Mouse (Mus musculus) midbrain, embryonic 14.5 days (tissue): ENCODE measurements around the gene Skil. TPM values are rescaled to one million over a fixed set of nuclear protein-coding genes. Genes with fewer than 3 reads are reported as not detected.

Experiments
- ATAC-seq: fragments of 200-750 bp; cut with Nextera tagmentation; 2 replicates; pipeline ENCODE4 v1.8.0; 2017; ENCODE audit warnings: moderate number of reproducible peaks, moderate library complexity; ENCODE audit not compliant: low FRiP score, low TSS enrichment
- DNase-seq: peaks from one replicate; pipeline ENCODE4 v3.0.0-alpha.2; 2015
- H3K27ac ChIP-seq: fragments of 300-500 bp; sonication (generic); replicated peaks from 2 replicates; pipeline ENCODE4 v1.5.1; 2014; ENCODE audit warnings: mild to moderate bottlenecking, low read depth, low read length, moderate library complexity
- H3K27me3 ChIP-seq: fragments of 300-500 bp; sonication (generic); 2 replicates; pipeline ENCODE4 v1.6.1; 2014; ENCODE audit warnings: low read length, control low read depth, mixed read lengths; ENCODE audit not compliant: control insufficient read depth, insufficient read depth
- H3K36me3 ChIP-seq: fragments of 300-500 bp; sonication (generic); 2 replicates; pipeline ENCODE4 v1.6.1; 2014; ENCODE audit warnings: low read length, control low read depth; ENCODE audit not compliant: control insufficient read depth, insufficient read depth
- H3K4me1 ChIP-seq: fragments of 300-500 bp; sonication (generic); 2 replicates; pipeline ENCODE4 v1.6.1; 2014; ENCODE audit warnings: mild to moderate bottlenecking, antibody characterized with exemption, low read length, control low read depth; ENCODE audit not compliant: control insufficient read depth, insufficient read depth
- H3K4me2 ChIP-seq: fragments of 300-500 bp; sonication (generic); 2 replicates; pipeline ENCODE4 v1.6.1; 2014; ENCODE audit warnings: mild to moderate bottlenecking, low read length, moderate library complexity
- H3K4me3 ChIP-seq: fragments of 300-500 bp; sonication (generic); replicated peaks from 2 replicates; pipeline ENCODE4 v1.5.1; 2014; ENCODE audit warnings: low read depth, low read length
- H3K9ac ChIP-seq: fragments of 300-500 bp; sonication (generic); replicated peaks from 2 replicates; pipeline ENCODE4 v1.6.1; 2014; ENCODE audit warnings: mild to moderate bottlenecking, low read length, moderate library complexity
- H3K9me3 ChIP-seq: fragments of 300-500 bp; sonication (generic); 2 replicates; pipeline ENCODE4 v1.6.1; 2016; ENCODE audit warnings: low read length, control low read depth, mixed read lengths; ENCODE audit not compliant: control insufficient read depth
- WGBS: fragments of 180-500 bp; shearing (Covaris S2); extraction: QIAGEN DNeasy Blood & Tissue Kit; methylation state at CpG from one replicate; pipeline ENCODE4 v1.1.7; 2014; 5-methylcytosine and 5-hydroxymethylcytosine counted together
- polyA plus RNA-seq: library from polyadenylated mRNA; unstranded; fragments of >200 nt; fragmentation: Nextera tagmentation; extraction: Ambion mirVana; gene quantifications from 2 replicates; pipeline ENCODE4 v1.2.1, GENCODE M21; 2014

Gene Skil
- polyA plus RNA-seq, 1 experiment from 2014 or later = 42.4 TPM

GRCm38 (mm10) chr3:31093196-31093595 lies 1.7 kb upstream of the Skil start:
- Histone ChIP-seq H3K9me3 (no peaks in the 10 kb centered on the region), H3K4me2 (peak overlapping the region; percentile 86), H3K4me3 (peak overlapping the region; percentile 97), H3K9ac (peak overlapping the region; percentile 89; the same call in 1 of the 2 replicates), H3K27ac (peak overlapping the region; percentile 100), H3K27me3 (no peaks in the 10 kb centered on the region), H3K36me3 (0 out of 2 replicates have a peak, but pooled peaks cover 5% of the 10 kb centered on the region), H3K4me1 (peaks cover 27% of the 10 kb centered on the region)
- ATAC-seq (peak; percentile 31), DNase-seq (peak; percentile 85)
- WGBS = 1% methylated on average over 13 of the region's 13 CpGs

- WGBS = under 1% methylated on average over 46 of the region's 58 CpGs
- Histone ChIP-seq H3K36me3 (0 out of 2 replicates have a peak, but pooled peaks cover 8% of the 10 kb centered on the region), H3K4me2 (peak overlapping the region; percentile 86), H3K9ac (peak overlapping the region; percentile 89), H3K9me3 (no peaks in the 10 kb centered on the region), H3K4me3 (peak overlapping the region; percentile 97), H3K4me1 (peaks cover 32% of the 10 kb centered on the region), H3K27ac (peak overlapping the region; percentile 100), H3K27me3 (no peaks in the 10 kb centered on the region)
- ATAC-seq (peak; percentile 34), DNase-seq (peak; percentile 82)
Measured at GRCm38 (mm10) chr3:31093627-31094351, 1.1 kb upstream of the Skil start.

DNA sequence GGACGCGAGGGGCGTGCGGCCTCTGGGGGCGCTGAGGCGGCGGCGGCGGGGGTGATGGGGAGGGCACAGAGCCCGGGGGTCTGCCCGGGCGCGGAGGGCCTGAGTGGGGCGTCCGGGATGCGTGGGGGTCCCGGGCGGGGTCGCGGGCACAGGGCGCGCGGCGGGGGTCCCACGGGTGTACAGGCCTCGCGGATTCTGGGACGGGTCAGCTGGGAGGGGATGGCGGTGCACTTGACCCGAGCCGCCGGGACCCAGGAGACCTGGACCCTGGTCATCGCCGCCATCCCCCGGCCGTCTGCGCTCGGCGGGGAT lies 277 bp downstream of the Skil start:
- DNase-seq = no peak

GRCm38 (mm10) chr3:31095491-31096154 lies 765 bp downstream of the Skil start:
- Histone ChIP-seq H3K9ac (peak overlapping the region; percentile 89), H3K4me3 (peak overlapping the region; percentile 97), H3K27ac (peak overlapping the region; percentile 100), H3K4me2 (peak overlapping the region; percentile 86), H3K27me3 (no peaks in the 10 kb centered on the region), H3K9me3 (no peaks in the 10 kb centered on the region), H3K4me1 (peaks cover 45% of the 10 kb centered on the region), H3K36me3 (0 out of 2 replicates have a peak, but pooled peaks cover 8% of the 10 kb centered on the region)
- WGBS = under 1% methylated on average over 33 of the region's 33 CpGs
- DNase-seq (peak; percentile 73), ATAC-seq (no peak; the same call in none of the 2 replicates)

More for the DNA sequence above, 277 bp downstream of the Skil start:
- WGBS = under 1% methylated on average over 36 of the region's 39 CpGs
- H3K9me3 ChIP-seq = no peaks in the 10 kb centered on the region
- peak overlapping the region; percentile 100 for H3K27ac ChIP-seq
- H3K9ac ChIP-seq = peak overlapping the region; percentile 89
- 0 out of 2 replicates have a peak, but pooled peaks cover 8% of the 10 kb centered on the region for H3K36me3 ChIP-seq
- no peaks in the 10 kb centered on the region for H3K27me3 ChIP-seq
- H3K4me3 ChIP-seq = peak overlapping the region; percentile 97
- ATAC-seq = peak; percentile 10; the same call in 1 of the 2 replicates
- peaks cover 42% of the 10 kb centered on the region for H3K4me1 ChIP-seq
- peak overlapping the region; percentile 86 for H3K4me2 ChIP-seq

GRCm38 (mm10) chr3:31096155-31097101 lies 1.6 kb downstream of the Skil start:
- Histone ChIP-seq H3K4me2 (peak overlapping the region; percentile 86), H3K9me3 (no peaks in the 10 kb centered on the region), H3K36me3 (0 out of 2 replicates have a peak, but pooled peaks cover 8% of the 10 kb centered on the region), H3K4me3 (peak overlapping the region; percentile 97), H3K9ac (peak overlapping the region; percentile 89), H3K4me1 (peaks cover 45% of the 10 kb centered on the region), H3K27ac (peak overlapping the region; percentile 100), H3K27me3 (no peaks in the 10 kb centered on the region)
- ATAC-seq (no peak), DNase-seq (no peak)
- WGBS = 35% methylated on average over 10 of the region's 10 CpGs

GRCm38 (mm10) chr3:31097102-31097720 lies 2.4 kb downstream of the Skil start:
- Histone ChIP-seq H3K27me3 (no peaks in the 10 kb centered on the region), H3K9me3 (no peaks in the 10 kb centered on the region), H3K27ac (no peak overlapping the region), H3K4me3 (no peak overlapping the region), H3K9ac (no peak overlapping the region), H3K4me2 (peak overlapping the region; percentile 86), H3K36me3 (0 out of 2 replicates have a peak, but pooled peaks cover 8% of the 10 kb centered on the region), H3K4me1 (peaks cover 45% of the 10 kb centered on the region)
- WGBS = 80% methylated on average over 13 of the region's 13 CpGs
- ATAC-seq (no peak), DNase-seq (no peak)

GRCm38 (mm10) chr3:31097976-31098375 lies 3.1 kb downstream of the Skil start:
- Histone ChIP-seq H3K9ac (no peak overlapping the region), H3K27me3 (no peaks in the 10 kb centered on the region), H3K36me3 (0 out of 2 replicates have a peak, but pooled peaks cover 8% of the 10 kb centered on the region), H3K4me3 (no peak overlapping the region), H3K27ac (no peak overlapping the region), H3K4me1 (peaks cover 40% of the 10 kb centered on the region), H3K9me3 (no peaks in the 10 kb centered on the region), H3K4me2 (peak overlapping the region; percentile 86)
- DNase-seq (no peak), ATAC-seq (no peak)
- 66% methylated on average over 11 of the region's 11 CpGs for WGBS

GRCm38 (mm10) chr3:31098556-31098955 lies 3.7 kb downstream of the Skil start:
- Histone ChIP-seq H3K4me3 (no peak overlapping the region), H3K9ac (no peak overlapping the region), H3K9me3 (no peaks in the 10 kb centered on the region), H3K36me3 (0 out of 2 replicates have a peak, but pooled peaks cover 8% of the 10 kb centered on the region), H3K27me3 (no peaks in the 10 kb centered on the region), H3K27ac (no peak overlapping the region), H3K4me1 (peaks cover 36% of the 10 kb centered on the region), H3K4me2 (peak overlapping the region; percentile 86)
- no peak for DNase-seq
- WGBS = 88% methylated on average over 1 of the region's 1 CpGs
- ATAC-seq = no peak
